Mouse (Mus musculus): Measurements from ENCODE around the gene Ppara. TPM values are rescaled to one million over a fixed set of nuclear protein-coding genes. Genes with fewer than 3 reads are reported as not detected.
"Not testable (repeated sequence)": the region's sequence is repeated elsewhere in the genome, so short reads cannot be mapped to it uniquely, and the experiment has no call there.

Gene Ppara
- polyA plus RNA-seq, 1 experiment from 2014 or later: 5.9 TPM

DNA sequence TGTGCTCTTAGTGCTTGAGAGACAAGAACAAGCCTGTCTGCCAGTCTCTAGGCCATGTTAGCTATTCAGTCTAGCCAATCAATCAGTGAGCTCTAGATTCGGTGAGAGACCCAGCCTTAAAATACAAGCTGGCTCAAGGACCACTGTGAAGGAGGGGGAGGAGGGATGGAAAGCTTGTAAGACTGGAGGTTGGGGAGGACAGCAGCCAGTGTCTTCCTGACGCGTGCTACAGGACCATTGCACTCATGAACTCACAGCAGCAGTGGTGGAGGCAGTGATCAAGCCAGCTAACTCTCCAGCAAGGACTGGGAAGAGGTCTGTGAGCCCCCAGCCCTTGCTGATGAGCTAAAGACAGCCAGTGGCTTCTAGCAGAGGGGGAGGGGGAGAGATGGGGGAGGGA is 30.2 kb downstream of the Ppara start:
- no peak overlapping the region for H3K9ac ChIP-seq
- no peak overlapping the region for H3K4me3 ChIP-seq
- peaks cover 3% of the 10 kb centered on the region; the same call in 1 of the 2 replicates for H3K9me3 ChIP-seq
- H3K36me3 ChIP-seq: no peaks in the 10 kb centered on the region
- no peaks in the 10 kb centered on the region for H3K27me3 ChIP-seq (replicated peaks)
- H3K27ac ChIP-seq (replicated peaks): no peak overlapping the region
- 44% methylated on average over 3 of the region's 3 CpGs for WGBS
- no peaks in the 10 kb centered on the region for H3K4me1 ChIP-seq
- no peak for ATAC-seq (ENCODE audit: extremely low read depth, insufficient number of reproducible peaks, low FRiP score, low TSS enrichment)
- H3K4me2 ChIP-seq: no peak overlapping the region

DNA sequence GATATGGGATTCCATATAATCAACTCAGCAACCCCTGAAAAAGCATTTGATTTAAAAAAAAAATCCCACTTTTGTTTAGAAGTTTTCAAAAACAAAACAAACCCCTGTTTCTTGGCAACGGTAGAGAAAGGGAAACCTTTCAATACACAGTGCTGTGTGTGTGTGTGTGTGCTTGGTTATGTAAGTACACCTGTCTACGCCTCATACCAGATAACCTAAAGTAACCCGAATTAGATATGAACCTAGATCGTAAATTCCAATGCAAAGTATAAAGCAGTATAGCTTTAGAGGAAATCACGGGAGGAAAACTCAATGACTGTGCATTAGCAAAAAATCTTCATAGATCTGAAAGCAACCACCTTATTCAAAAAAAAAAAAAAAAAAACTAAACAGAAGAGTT is 31.9 kb downstream of the Ppara start:
- Histone ChIP-seq H3K4me3 (no peak overlapping the region), H3K27me3 (replicated peaks) (0 out of 2 replicates have a peak, but pooled peaks cover 9% of the 10 kb centered on the region), H3K4me2 (no peak overlapping the region), H3K4me1 (no peaks in the 10 kb centered on the region), H3K36me3 (no peaks in the 10 kb centered on the region), H3K9me3 (peaks cover 3% of the 10 kb centered on the region; the same call in 1 of the 2 replicates), H3K27ac (replicated peaks) (no peak overlapping the region), H3K9ac (no peak overlapping the region)
- 79% methylated on average over 5 of the region's 5 CpGs for WGBS
- ATAC-seq (ENCODE audit: extremely low read depth, insufficient number of reproducible peaks, low FRiP score, low TSS enrichment): no peak

DNA sequence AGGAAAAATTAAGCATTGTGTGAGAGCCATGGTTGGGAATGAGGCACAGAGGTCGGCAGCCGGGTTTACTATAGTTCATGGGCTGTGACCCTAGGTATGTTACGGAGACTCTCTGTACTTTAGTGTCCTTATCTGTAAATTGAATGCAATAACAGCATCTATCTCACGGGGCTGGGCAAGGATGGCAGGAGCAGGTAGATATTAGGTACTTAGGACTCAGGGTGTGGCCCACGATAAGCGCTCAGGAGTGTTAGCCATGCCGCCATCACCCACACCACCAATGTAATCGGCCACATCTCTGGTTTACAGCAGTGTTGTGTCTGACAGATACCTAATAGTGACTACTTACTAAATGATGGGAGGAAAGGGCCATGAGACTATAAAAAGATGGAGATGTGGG is 34.2 kb downstream of the Ppara start:
- Histone ChIP-seq H3K4me1 (no peaks in the 10 kb centered on the region), H3K9ac (no peak overlapping the region), H3K27me3 (replicated peaks) (0 out of 2 replicates have a peak, but pooled peaks cover 11% of the 10 kb centered on the region), H3K27ac (replicated peaks) (no peak overlapping the region), H3K4me2 (no peak overlapping the region), H3K4me3 (no peak overlapping the region), H3K9me3 (peaks cover 3% of the 10 kb centered on the region; the same call in 1 of the 2 replicates), H3K36me3 (no peaks in the 10 kb centered on the region)
- WGBS: 84% methylated on average over 8 of the region's 8 CpGs
- no peak for ATAC-seq (ENCODE audit: extremely low read depth, insufficient number of reproducible peaks, low FRiP score, low TSS enrichment)

DNA sequence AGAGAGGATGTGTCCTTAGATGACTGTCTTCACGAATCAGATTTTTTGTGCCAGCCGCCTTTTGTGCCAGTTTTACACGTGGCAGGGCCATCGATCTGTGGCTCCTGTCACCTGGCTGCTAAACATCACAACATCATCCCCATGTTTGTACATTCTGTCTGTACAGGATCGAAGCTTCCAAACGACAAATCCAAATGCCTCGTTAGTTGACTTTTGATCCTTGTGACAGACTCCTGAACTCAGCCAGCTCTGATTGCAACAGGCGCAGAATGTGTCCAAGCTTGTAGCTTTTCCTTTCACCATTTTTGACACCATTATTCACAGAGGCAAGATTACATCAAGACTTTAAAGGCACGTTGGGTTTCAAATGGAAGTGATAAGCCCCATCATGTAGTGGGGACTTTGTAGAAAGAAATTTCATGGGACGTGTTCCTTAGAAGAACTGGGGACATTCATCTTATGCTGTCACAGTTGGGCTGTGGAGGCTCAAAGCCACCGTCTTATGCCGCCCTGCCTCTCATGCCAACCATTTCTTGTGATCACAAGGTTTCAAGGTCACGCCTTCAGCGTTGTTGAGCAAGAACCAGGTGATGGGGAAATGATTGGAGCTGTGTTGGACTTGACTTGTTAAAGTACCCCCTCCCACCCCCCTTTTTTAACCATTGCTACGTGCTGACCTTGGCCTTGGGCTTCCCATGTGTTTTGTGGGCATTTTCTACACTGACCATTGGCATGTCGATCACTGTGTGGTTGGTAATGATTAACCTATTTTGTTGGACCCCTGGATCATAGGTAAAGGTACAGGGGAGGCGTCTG is 36.7 kb downstream of the Ppara start:
- Histone ChIP-seq H3K4me1 (no peaks in the 10 kb centered on the region), H3K27ac (replicated peaks) (no peak overlapping the region), H3K9me3 (no peaks in the 10 kb centered on the region), H3K27me3 (replicated peaks) (0 out of 2 replicates have a peak, but pooled peaks cover 11% of the 10 kb centered on the region), H3K36me3 (no peaks in the 10 kb centered on the region), H3K9ac (no peak overlapping the region), H3K4me3 (no peak overlapping the region), H3K4me2 (no peak overlapping the region)
- 80% methylated on average over 17 of the region's 17 CpGs for WGBS
- ATAC-seq (ENCODE audit: extremely low read depth, insufficient number of reproducible peaks, low FRiP score, low TSS enrichment): no peak

DNA sequence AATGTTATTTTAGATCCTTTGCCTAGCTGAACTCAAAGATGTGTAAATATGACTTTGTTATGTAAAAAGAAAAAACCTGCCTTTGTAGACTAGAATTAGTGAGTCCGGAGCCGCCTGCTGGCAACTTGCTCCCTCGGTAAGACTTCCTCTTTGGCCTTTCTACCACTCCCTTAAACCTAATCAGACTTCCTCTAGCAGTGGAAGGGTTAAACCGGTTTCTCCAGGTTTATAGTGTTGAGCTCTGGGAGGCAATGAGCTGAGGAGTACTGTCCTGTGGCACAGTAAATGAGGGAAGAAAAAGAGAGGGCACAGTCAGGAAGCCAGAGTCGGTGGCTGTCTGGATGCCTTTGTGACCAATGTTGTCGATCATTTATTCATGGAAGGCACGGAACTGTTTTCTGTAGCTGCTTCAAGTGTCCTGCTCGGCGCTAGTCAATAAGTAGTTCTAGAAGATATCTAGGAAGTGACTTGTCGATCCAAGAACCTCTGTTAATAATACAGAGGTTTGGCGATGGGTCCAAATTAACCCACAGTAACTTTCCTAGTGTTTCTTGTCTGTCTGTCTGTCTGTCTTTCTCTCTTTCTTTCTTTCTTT is 37.5 kb downstream of the Ppara start:
- Histone ChIP-seq H3K9ac (no peak overlapping the region), H3K4me1 (no peaks in the 10 kb centered on the region), H3K36me3 (no peaks in the 10 kb centered on the region), H3K9me3 (no peaks in the 10 kb centered on the region), H3K27ac (replicated peaks) (no peak overlapping the region), H3K27me3 (replicated peaks) (0 out of 2 replicates have a peak, but pooled peaks cover 11% of the 10 kb centered on the region), H3K4me2 (no peak overlapping the region), H3K4me3 (no peak overlapping the region)
- ATAC-seq (ENCODE audit: extremely low read depth, insufficient number of reproducible peaks, low FRiP score, low TSS enrichment): no peak
- 74% methylated on average over 11 of the region's 11 CpGs for WGBS

DNA sequence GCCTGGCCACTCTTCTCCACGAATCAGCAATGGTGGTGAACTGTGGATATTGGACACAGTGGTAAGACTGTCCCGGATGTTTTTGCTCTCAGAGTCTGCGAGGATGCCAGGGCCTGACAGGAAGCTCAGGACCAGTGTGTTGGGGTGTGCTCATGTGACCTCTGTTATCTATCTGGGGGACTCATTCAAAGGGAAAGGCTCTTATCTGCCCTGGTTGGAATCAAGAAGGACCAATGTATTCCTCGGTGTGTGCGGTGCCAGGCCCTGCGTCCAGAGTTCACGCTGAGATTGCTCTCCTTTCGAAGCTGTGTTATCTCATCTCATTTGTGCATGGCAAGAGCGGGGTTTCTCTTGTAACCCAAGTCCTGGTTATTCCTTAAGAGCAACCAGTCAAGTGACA is 39.6 kb downstream of the Ppara start:
- H3K36me3 ChIP-seq: no peaks in the 10 kb centered on the region
- 71% methylated on average over 9 of the region's 9 CpGs for WGBS
- no peak overlapping the region for H3K9ac ChIP-seq

DNA sequence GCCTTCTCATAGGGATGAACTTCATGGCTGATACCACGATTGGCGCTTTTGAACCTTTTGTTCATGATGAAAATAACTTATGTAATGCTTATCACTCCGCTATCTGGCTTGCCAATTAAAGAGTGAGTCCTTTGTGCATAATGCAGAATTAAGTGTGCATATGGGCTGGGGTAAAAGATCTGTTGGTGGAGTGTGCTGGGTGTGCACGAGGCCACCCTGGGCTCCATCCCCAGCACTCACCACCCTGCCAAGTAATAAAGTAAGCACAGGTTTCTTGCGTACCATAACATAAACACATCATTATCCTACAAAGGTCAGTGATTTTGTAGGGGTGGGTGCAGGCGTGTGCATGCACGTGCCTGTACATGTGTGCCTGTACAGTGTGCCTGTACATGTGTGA is 40.2 kb downstream of the Ppara start:
- no peaks in the 10 kb centered on the region for H3K4me1 ChIP-seq
- no peak for ATAC-seq (ENCODE audit: extremely low read depth, insufficient number of reproducible peaks, low FRiP score, low TSS enrichment)
- H3K27ac ChIP-seq (replicated peaks): no peak overlapping the region
- H3K4me2 ChIP-seq: no peak overlapping the region
- no peaks in the 10 kb centered on the region for H3K9me3 ChIP-seq
- H3K27me3 ChIP-seq (replicated peaks): 0 out of 2 replicates have a peak, but pooled peaks cover 11% of the 10 kb centered on the region
- no peaks in the 10 kb centered on the region for H3K36me3 ChIP-seq
- H3K9ac ChIP-seq: no peak overlapping the region
- WGBS: 79% methylated on average over 7 of the region's 7 CpGs
- no peak overlapping the region for H3K4me3 ChIP-seq

More for the DNA sequence above, 39.6 kb downstream of the Ppara start:
- Histone ChIP-seq H3K4me1 (no peaks in the 10 kb centered on the region), H3K4me2 (no peak overlapping the region), H3K9me3 (no peaks in the 10 kb centered on the region), H3K27me3 (replicated peaks) (0 out of 2 replicates have a peak, but pooled peaks cover 11% of the 10 kb centered on the region), H3K4me3 (no peak overlapping the region), H3K27ac (replicated peaks) (no peak overlapping the region)
- no peak for ATAC-seq (ENCODE audit: extremely low read depth, insufficient number of reproducible peaks, low FRiP score, low TSS enrichment)

DNA sequence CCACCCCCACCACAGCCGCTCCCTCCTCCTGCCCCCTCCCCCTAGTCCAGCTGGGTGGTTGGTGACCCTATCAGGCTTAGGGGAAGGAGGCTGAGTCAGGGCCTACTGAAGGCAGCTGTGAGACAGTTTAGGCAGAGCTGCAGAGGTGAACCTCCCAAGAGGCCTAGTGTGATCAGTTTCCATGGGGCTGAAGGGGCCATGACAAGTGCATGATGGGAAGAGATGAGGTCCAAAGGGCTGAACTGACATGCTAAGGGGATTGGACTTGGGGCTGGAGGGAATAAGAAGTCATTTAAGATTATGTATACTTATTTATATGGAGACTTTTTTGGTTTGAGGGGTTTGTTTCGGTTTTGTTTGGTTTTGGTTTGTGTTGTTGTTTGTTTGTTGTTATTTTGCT is 41.5 kb downstream of the Ppara start:
- WGBS: 74% methylated on average over 2 of the region's 2 CpGs
- Histone ChIP-seq H3K4me3 (no peak overlapping the region), H3K9me3 (no peaks in the 10 kb centered on the region), H3K27me3 (replicated peaks) (0 out of 2 replicates have a peak, but pooled peaks cover 6% of the 10 kb centered on the region), H3K36me3 (no peaks in the 10 kb centered on the region), H3K4me1 (no peaks in the 10 kb centered on the region), H3K9ac (no peak overlapping the region), H3K27ac (replicated peaks) (no peak overlapping the region), H3K4me2 (no peak overlapping the region)
- no peak for ATAC-seq (ENCODE audit: extremely low read depth, insufficient number of reproducible peaks, low FRiP score, low TSS enrichment)

DNA sequence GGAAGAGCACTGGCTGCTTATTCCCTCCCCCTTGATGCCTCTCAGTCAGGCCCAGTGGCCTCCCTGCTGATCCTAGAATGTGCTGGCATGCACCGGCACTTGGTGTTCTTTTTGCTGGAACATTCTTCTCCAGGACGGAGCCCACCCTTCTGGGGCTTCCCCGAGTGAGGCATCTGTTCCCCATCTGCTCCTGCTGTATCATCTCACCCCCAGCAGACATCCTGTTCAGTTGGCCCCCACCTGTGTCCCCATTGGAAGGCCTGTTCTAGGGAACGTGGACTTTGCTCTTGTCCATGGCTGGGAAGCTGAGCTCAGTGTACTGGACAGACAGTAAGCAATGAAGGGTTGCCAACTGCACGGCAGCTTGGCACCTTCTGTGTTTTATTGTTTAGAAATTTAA is 42.0 kb downstream of the Ppara start:
- ATAC-seq (ENCODE audit: extremely low read depth, insufficient number of reproducible peaks, low FRiP score, low TSS enrichment): no peak
- H3K9me3 ChIP-seq: no peaks in the 10 kb centered on the region
- no peak overlapping the region for H3K9ac ChIP-seq

DNA sequence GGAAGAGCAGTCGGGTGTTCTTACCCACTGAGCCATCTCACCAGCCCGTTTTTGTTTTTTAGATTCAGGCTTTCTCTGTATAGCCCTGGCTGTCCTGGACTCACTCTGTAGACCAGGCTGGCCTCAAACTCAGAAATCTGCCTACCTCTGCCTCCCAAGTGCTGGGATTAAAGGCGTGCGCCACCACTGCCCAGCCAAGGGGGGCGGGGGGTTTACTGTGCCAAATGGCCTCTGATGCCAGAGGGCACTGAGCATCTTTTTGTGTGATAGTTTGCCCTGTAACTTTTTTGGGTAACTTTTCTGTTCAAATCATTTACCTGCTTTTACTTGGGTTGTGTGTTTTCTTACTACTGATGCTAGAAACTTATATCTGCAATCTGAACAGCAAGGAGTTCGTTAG is 44.1 kb downstream of the Ppara start:
- not testable (repeated sequence) for H3K27me3 ChIP-seq (replicated peaks); H3K4me3 ChIP-seq; H3K27ac ChIP-seq (replicated peaks); H3K36me3 ChIP-seq; H3K4me1 ChIP-seq; H3K9ac ChIP-seq; H3K9me3 ChIP-seq; H3K4me2 ChIP-seq; ATAC-seq (ENCODE audit: extremely low read depth, insufficient number of reproducible peaks, low FRiP score, low TSS enrichment)
- 79% methylated on average over 6 of the region's 6 CpGs for WGBS

More for the DNA sequence above, 42.0 kb downstream of the Ppara start:
- Histone ChIP-seq H3K4me2 (no peak overlapping the region), H3K27me3 (replicated peaks) (0 out of 2 replicates have a peak, but pooled peaks cover under 1% of the 10 kb centered on the region), H3K36me3 (no peaks in the 10 kb centered on the region), H3K4me3 (no peak overlapping the region), H3K27ac (replicated peaks) (no peak overlapping the region), H3K4me1 (no peaks in the 10 kb centered on the region)
- WGBS: 69% methylated on average over 5 of the region's 5 CpGs

DNA sequence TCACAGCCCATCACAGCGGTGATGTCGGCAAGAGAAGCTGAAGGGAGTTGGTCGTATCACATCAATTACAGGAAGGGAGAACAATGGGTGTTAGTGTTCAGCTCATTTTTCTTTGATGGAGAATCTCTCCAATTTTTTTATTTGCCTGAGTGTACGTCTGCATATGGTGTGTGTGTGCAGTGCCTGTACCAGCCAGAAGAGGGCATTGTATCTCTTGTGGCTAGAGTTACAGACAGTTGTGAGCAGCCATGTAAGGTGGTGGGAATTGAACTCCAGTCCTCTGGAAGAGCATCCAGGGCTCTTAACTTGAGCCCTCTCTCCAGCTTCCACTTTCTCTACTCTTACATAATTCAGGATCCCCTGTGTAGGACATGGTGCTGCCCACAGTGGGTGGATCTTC is 48.4 kb downstream of the Ppara start:
- Histone ChIP-seq H3K9ac (no peak overlapping the region), H3K4me1 (peaks cover 10% of the 10 kb centered on the region), H3K27ac (replicated peaks) (no peak overlapping the region), H3K4me2 (no peak overlapping the region), H3K4me3 (no peak overlapping the region), H3K9me3 (no peaks in the 10 kb centered on the region), H3K36me3 (no peaks in the 10 kb centered on the region), H3K27me3 (replicated peaks) (no peaks in the 10 kb centered on the region; the same call in 1 of the 2 replicates)
- ATAC-seq (ENCODE audit: extremely low read depth, insufficient number of reproducible peaks, low FRiP score, low TSS enrichment): no peak
- 81% methylated on average over 4 of the region's 4 CpGs for WGBS

All from heart, embryonic 13.5 days (tissue).